Mouse (Mus musculus) C2C12 (cell line): ENCODE measurements around the gene Plekhj1.

Experiments
- CEBPB ChIP-seq: IDR thresholded peaks from one replicate; pipeline ENCODE4 v1.6.1; 2011; ENCODE audit warnings: low read depth, mild to moderate bottlenecking, control low read depth, moderate library complexity
- CTCF ChIP-seq: IDR thresholded peaks from one replicate; pipeline ENCODE4 v1.5.1; 2011; ENCODE audit not compliant: control insufficient read depth, insufficient read depth, insufficient read length
- FOSL1 ChIP-seq: IDR thresholded peaks from one replicate; pipeline ENCODE4 v1.8.0; 2011; ENCODE audit warnings: mild to moderate bottlenecking, low read length; ENCODE audit not compliant: poor library complexity, insufficient read depth, severe bottlenecking
- MAX ChIP-seq: IDR thresholded peaks from one replicate; pipeline ENCODE4 v1.6.1; 2011; ENCODE audit warnings: mild to moderate bottlenecking, control low read depth
- MYOD1 ChIP-seq: IDR thresholded peaks from one replicate; pipeline ENCODE4 v1.6.1; 2011; ENCODE audit warnings: low read depth; ENCODE audit not compliant: control insufficient read depth, insufficient read length
- MYOG ChIP-seq: IDR thresholded peaks from one replicate; pipeline ENCODE4 v1.6.1; 2011; ENCODE audit not compliant: control insufficient read depth, insufficient read length; ENCODE audit errors: extremely low read depth
- USF1 ChIP-seq: IDR thresholded peaks from one replicate; pipeline ENCODE4 v1.6.1; 2011; ENCODE audit warnings: low read depth, mild to moderate bottlenecking, control low read depth, moderate library complexity

GRCm38 (mm10) chr10:80827870-80828420, 29.5 kb upstream of the Plekhj1 start:
- TF ChIP-seq MYOG: no peak
- TF ChIP-seq CTCF: no peak
- TF ChIP-seq MAX: no peak
- no peak for TF ChIP-seq CEBPB
- TF ChIP-seq MYOD1: no peak
- TF ChIP-seq USF1: no peak
- TF ChIP-seq FOSL1: no peak
